Mouse (Mus musculus) liver, embryonic 12.5 days (tissue): ENCODE results near the gene Gpa33. TPM values are rescaled to one million over a fixed set of nuclear protein-coding genes. Genes with fewer than 3 reads are reported as not detected.

Experiments used
- ATAC-seq: fragments of 200-750 bp; cut with Nextera tagmentation; 2 replicates; pipeline ENCODE4 v1.8.0; 2017; ENCODE audit warnings: moderate number of reproducible peaks, mild to moderate bottlenecking, moderate library complexity
- H3K27ac ChIP-seq: fragments of 300-500 bp; sonication (generic); 2 replicates; pipeline ENCODE4 v1.5.1; 2016; ENCODE audit warnings: mild to moderate bottlenecking
- H3K27me3 ChIP-seq: fragments of 300-500 bp; sonication (generic); replicated peaks from 2 replicates; pipeline ENCODE4 v1.6.1; 2016; ENCODE audit warnings: mild to moderate bottlenecking, moderate library complexity
- H3K36me3 ChIP-seq: fragments of 300-500 bp; sonication (generic); 2 replicates; pipeline ENCODE4 v1.6.1; 2016; ENCODE audit warnings: mild to moderate bottlenecking, moderate library complexity
- H3K4me1 ChIP-seq: fragments of 300-500 bp; sonication (generic); 2 replicates; pipeline ENCODE4 v1.6.1; 2016
- H3K4me2 ChIP-seq: fragments of 300-500 bp; sonication (generic); 2 replicates; pipeline ENCODE4 v1.6.1; 2016; ENCODE audit warnings: mild to moderate bottlenecking, moderate library complexity
- H3K4me3 ChIP-seq: fragments of 300-500 bp; sonication (generic); 2 replicates; pipeline ENCODE4 v1.5.1; 2016; ENCODE audit warnings: mild to moderate bottlenecking, moderate library complexity
- H3K9ac ChIP-seq: fragments of 300-500 bp; sonication (generic); 2 replicates; pipeline ENCODE4 v1.6.1; 2016; ENCODE audit warnings: mild to moderate bottlenecking, moderate library complexity
- H3K9me3 ChIP-seq: fragments of 300-500 bp; sonication (generic); replicated peaks from 2 replicates; pipeline ENCODE4 v1.6.1; 2016; ENCODE audit warnings: mild to moderate bottlenecking, moderate library complexity
- WGBS: fragments of 180-500 bp; shearing (Covaris S2); methylation state at CpG from one replicate; pipeline ENCODE4 v1.1.7; 2016; ENCODE audit not compliant: insufficient replicate concordance; 5-methylcytosine and 5-hydroxymethylcytosine counted together
- polyA plus RNA-seq: library from polyadenylated mRNA; unstranded; fragments of >200 nt; fragmentation: Nextera tagmentation; extraction: Ambion mirVana; gene quantifications from 2 replicates; pipeline ENCODE4 v1.2.1, GENCODE M21; 2016

Gene Gpa33
- 0.08 TPM in 1 of 2 replicates, not detected in the other for polyA plus RNA-seq

GRCm38 (mm10) chr1:166130224-166130860, at the start of gene Gpa33:
Gene Gpa33 (plus strand): TSS chr1:166130238.
- Histone ChIP-seq H3K4me3 (no peak within 1 kb of the TSS), H3K9ac (no peak within 1 kb of the TSS), H3K4me2 (no peak within 1 kb of the TSS), H3K36me3 (no peaks in the 10 kb centered on the region), H3K9me3 (no peaks in the 10 kb centered on the region), H3K4me1 (peaks cover 26% of the 10 kb centered on the region), H3K27me3 (no peaks in the 10 kb centered on the region), H3K27ac (no peak within 1 kb of the TSS)
- 63% methylated on average over 5 of the region's 5 CpGs for WGBS
- ATAC-seq, result no peak

GRCm38 (mm10) chr1:166088446-166089170, 41.4 kb upstream of the Gpa33 start:
- no peak for ATAC-seq
- Histone ChIP-seq H3K36me3 (no peaks in the 10 kb centered on the region), H3K27ac (no peak overlapping the region), H3K4me2 (no peak overlapping the region), H3K27me3 (no peaks in the 10 kb centered on the region), H3K4me3 (no peak overlapping the region), H3K9me3 (no peaks in the 10 kb centered on the region), H3K9ac (no peak overlapping the region), H3K4me1 (no peaks in the 10 kb centered on the region)
- 82% methylated on average over 19 of the region's 19 CpGs for WGBS

DNA sequence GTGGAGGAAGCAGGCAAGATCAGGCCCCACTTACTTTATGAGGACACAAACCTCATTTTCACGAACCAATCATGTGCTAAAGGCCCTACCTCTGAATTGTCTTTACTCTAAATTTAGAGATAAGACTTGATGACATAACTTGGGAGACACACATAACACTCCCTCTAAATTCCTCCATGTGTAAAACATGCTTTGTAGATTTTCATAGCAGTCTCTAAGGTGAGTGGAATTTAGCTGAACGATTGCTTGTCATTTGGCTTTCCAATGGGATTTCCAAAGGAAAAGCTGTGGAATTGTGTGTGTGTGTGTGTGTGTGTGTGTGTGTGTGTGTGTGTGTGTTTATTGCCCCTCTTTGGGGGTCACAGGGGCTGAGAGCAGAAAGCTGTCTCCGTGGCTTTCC, 40.7 kb upstream of the Gpa33 start:
- H3K4me2 ChIP-seq, result no peak overlapping the region
- no peaks in the 10 kb centered on the region for H3K36me3 ChIP-seq
- no peaks in the 10 kb centered on the region for H3K27me3 ChIP-seq
- H3K4me1 ChIP-seq, result no peaks in the 10 kb centered on the region
- 55% methylated on average over 3 of the region's 3 CpGs for WGBS
- H3K9me3 ChIP-seq, result no peaks in the 10 kb centered on the region
- no peak overlapping the region for H3K27ac ChIP-seq
- H3K4me3 ChIP-seq, result no peak overlapping the region
- H3K9ac ChIP-seq, result no peak overlapping the region
- ATAC-seq, result no peak

GRCm38 (mm10) chr1:166089739-166090138, 40.3 kb upstream of the Gpa33 start:
- no peak for ATAC-seq
- H3K36me3 ChIP-seq, result no peaks in the 10 kb centered on the region
- H3K4me1 ChIP-seq, result no peaks in the 10 kb centered on the region
- H3K9me3 ChIP-seq, result no peaks in the 10 kb centered on the region
- no peak overlapping the region for H3K4me2 ChIP-seq
- H3K4me3 ChIP-seq, result no peak overlapping the region
- 46% methylated on average over 4 of the region's 4 CpGs for WGBS
- no peaks in the 10 kb centered on the region for H3K27me3 ChIP-seq
- no peak overlapping the region for H3K9ac ChIP-seq
- no peak overlapping the region for H3K27ac ChIP-seq

- Histone ChIP-seq H3K27me3 (no peaks in the 10 kb centered on the region), H3K4me3 (no peak overlapping the region), H3K27ac (no peak overlapping the region), H3K4me1 (no peaks in the 10 kb centered on the region), H3K9me3 (no peaks in the 10 kb centered on the region), H3K9ac (no peak overlapping the region), H3K36me3 (no peaks in the 10 kb centered on the region), H3K4me2 (no peak overlapping the region)
- no peak for ATAC-seq
- WGBS, result 77% methylated on average over 2 of the region's 2 CpGs
Measured at GRCm38 (mm10) chr1:166090306-166090705, 39.7 kb upstream of the Gpa33 start.

- Histone ChIP-seq H3K9me3 (no peaks in the 10 kb centered on the region), H3K27me3 (no peaks in the 10 kb centered on the region), H3K4me1 (no peaks in the 10 kb centered on the region), H3K4me2 (no peak overlapping the region), H3K9ac (no peak overlapping the region), H3K36me3 (no peaks in the 10 kb centered on the region), H3K27ac (no peak overlapping the region), H3K4me3 (no peak overlapping the region)
- 68% methylated on average over 3 of the region's 3 CpGs for WGBS
- ATAC-seq, result no peak
Measured at GRCm38 (mm10) chr1:166094462-166094861, 35.6 kb upstream of the Gpa33 start.

- H3K4me2 ChIP-seq, result no peak overlapping the region
- ATAC-seq, result no peak
- no peaks in the 10 kb centered on the region for H3K36me3 ChIP-seq
Measured at GRCm38 (mm10) chr1:166098120-166098519, 31.9 kb upstream of the Gpa33 start.

DNA sequence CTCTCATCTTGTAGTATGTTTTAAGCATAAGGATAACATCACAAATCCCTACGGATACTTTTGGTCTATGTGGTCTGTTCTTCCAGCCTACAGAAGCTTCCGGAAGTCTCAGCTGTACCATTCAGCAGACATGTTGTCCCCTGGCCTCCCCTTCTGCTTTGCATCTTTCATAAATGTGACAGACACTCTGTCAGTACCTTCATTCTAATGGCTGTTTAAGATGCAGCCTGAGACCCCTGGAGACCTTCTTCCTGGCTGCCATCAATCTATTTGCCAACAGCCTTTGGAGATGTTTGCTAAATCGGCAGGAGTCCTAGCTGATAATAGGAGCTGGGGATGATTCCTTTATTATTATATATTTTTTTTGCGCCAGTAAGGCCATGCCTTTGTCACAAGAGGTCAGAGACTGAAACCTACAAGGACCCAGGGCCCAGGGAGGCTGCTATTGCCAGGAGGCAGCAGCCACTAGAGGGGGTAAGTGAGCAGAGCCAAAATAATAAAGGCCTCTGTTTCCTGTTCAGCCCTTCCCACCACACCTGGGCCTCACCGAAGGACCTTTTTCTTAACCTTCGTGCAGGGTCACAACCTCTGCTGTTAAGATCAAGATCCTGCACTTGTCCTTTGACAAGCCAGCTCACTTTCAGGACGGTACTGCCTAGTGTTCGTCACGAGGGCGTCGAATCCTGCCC, 27.0 kb upstream of the Gpa33 start:
- WGBS, result 61% methylated on average over 11 of the region's 11 CpGs
- H3K4me1 ChIP-seq, result peaks cover 25% of the 10 kb centered on the region
- H3K27me3 ChIP-seq, result 0 out of 2 replicates have a peak, but pooled peaks cover 5% of the 10 kb centered on the region
- no peaks in the 10 kb centered on the region for H3K9me3 ChIP-seq
- H3K4me2 ChIP-seq, result no peak overlapping the region
- no peak overlapping the region for H3K4me3 ChIP-seq
- H3K9ac ChIP-seq, result no peak overlapping the region
- ATAC-seq, result no peak
- no peak overlapping the region for H3K27ac ChIP-seq
- no peaks in the 10 kb centered on the region for H3K36me3 ChIP-seq

More at GRCm38 (mm10) chr1:166098120-166098519, 31.9 kb upstream of the Gpa33 start:
- 0 out of 2 replicates have a peak, but pooled peaks cover 5% of the 10 kb centered on the region for H3K27me3 ChIP-seq
- H3K4me1 ChIP-seq, result no peaks in the 10 kb centered on the region
- 75% methylated on average over 2 of the region's 2 CpGs for WGBS
- no peak overlapping the region for H3K27ac ChIP-seq
- no peak overlapping the region for H3K9ac ChIP-seq
- no peak overlapping the region for H3K4me3 ChIP-seq
- H3K9me3 ChIP-seq, result no peaks in the 10 kb centered on the region

- peak; percentile 72 for ATAC-seq
- no peak overlapping the region for H3K4me3 ChIP-seq
- peaks cover 25% of the 10 kb centered on the region for H3K4me1 ChIP-seq
- H3K36me3 ChIP-seq, result no peaks in the 10 kb centered on the region
- no peaks in the 10 kb centered on the region for H3K9me3 ChIP-seq
- 39% methylated on average over 3 of the region's 3 CpGs for WGBS
- H3K27me3 ChIP-seq, result 0 out of 2 replicates have a peak, but pooled peaks cover 5% of the 10 kb centered on the region
- 0 out of 2 replicates have a peak overlapping the region, but pooled peaks have one; percentile 3 for H3K4me2 ChIP-seq
- no peak overlapping the region for H3K9ac ChIP-seq
- no peak overlapping the region for H3K27ac ChIP-seq
Measured at GRCm38 (mm10) chr1:166104858-166105257, 25.2 kb upstream of the Gpa33 start.

DNA sequence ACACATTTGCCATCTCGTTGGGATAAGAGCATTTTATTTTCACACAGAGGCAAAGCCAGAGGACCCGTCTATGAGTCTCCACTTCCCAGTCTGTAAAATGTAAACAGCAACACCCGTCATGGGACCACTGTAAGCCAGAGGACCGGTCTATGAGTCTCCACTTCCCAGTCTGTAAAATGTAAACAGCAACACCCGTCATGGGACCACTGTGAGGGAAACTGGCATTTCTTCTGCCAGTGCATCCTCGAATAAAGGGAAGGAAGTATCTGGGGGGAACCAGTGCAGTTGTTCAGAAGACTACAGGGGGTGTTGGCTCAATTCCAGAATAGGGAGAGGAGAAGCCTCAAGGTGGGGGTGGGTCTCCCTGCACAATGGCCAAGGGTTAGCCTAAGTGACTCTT, 24.6 kb upstream of the Gpa33 start:
- no peaks in the 10 kb centered on the region for H3K27me3 ChIP-seq
- H3K27ac ChIP-seq, result no peak overlapping the region
- 51% methylated on average over 6 of the region's 6 CpGs for WGBS
- H3K4me3 ChIP-seq, result no peak overlapping the region
- H3K4me2 ChIP-seq, result no peak overlapping the region
- ATAC-seq, result no peak
- H3K9ac ChIP-seq, result no peak overlapping the region
- peaks cover 25% of the 10 kb centered on the region for H3K4me1 ChIP-seq
- H3K9me3 ChIP-seq, result no peaks in the 10 kb centered on the region
- no peaks in the 10 kb centered on the region for H3K36me3 ChIP-seq

DNA sequence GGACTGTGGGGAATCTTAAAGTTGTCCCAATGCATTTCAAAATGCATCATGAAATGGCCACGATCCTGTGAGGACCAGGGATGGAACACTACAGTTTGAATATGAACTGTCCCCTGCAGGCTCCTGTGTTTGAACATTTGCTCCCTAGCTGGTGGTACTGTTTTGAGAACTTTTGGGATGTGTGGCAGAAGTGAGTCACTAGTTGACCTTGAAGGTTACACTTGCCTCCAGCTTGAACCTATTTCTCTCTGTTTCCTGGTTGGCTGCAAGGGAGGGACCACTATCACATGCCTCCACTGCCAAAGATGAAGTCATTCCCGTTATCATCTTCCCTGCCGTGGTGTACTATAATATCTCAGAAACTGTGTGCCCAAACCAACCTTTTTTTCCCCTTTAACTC, 15.1 kb upstream of the Gpa33 start:
- Histone ChIP-seq H3K4me1 (no peaks in the 10 kb centered on the region), H3K9ac (no peak overlapping the region), H3K27ac (no peak overlapping the region), H3K27me3 (no peaks in the 10 kb centered on the region; the same call in 1 of the 2 replicates), H3K9me3 (no peaks in the 10 kb centered on the region), H3K36me3 (no peaks in the 10 kb centered on the region), H3K4me2 (no peak overlapping the region), H3K4me3 (no peak overlapping the region)
- WGBS, result 64% methylated on average over 3 of the region's 3 CpGs
- no peak for ATAC-seq

- no peaks in the 10 kb centered on the region for H3K4me1 ChIP-seq
- no peak overlapping the region for H3K4me3 ChIP-seq
- no peak overlapping the region for H3K27ac ChIP-seq
- WGBS, result 56% methylated on average over 4 of the region's 4 CpGs
- ATAC-seq, result no peak
- H3K4me2 ChIP-seq, result no peak overlapping the region
- no peaks in the 10 kb centered on the region for H3K36me3 ChIP-seq
- H3K27me3 ChIP-seq, result no peaks in the 10 kb centered on the region; the same call in 1 of the 2 replicates
- no peaks in the 10 kb centered on the region for H3K9me3 ChIP-seq
- H3K9ac ChIP-seq, result no peak overlapping the region
Measured at GRCm38 (mm10) chr1:166115719-166116118, 14.3 kb upstream of the Gpa33 start.
